Mouse (Mus musculus) kidney, adult 10 weeks (tissue): Measurements from ENCODE around the gene Ackr4. TPM values are rescaled to one million over a fixed set of nuclear protein-coding genes. Genes with fewer than 3 reads are reported as not detected.

Source experiments
- polyA plus RNA-seq: library from polyadenylated mRNA; stranded (reverse); fragments of 350-450 nt; fragmentation: Illumina TruSeq; extraction: RNeasy Lipid Tissue Mini Kit (QIAGEN cat#74804); gene quantifications from one replicate; pipeline ENCODE4 v1.2.3, GENCODE M21; 2014; ENCODE audit warnings: low read depth, low replicate concordance

The Ackr4 gene
- polyA plus RNA-seq, result 0.57 TPM

GRCm38 (mm10) chr9:104126833-104127232 is at the start of gene Ackr4:
Ackr4 (minus strand) TSS chr9:104126933.

GRCm38 (mm10) chr9:104063244-104063961 is 63.3 kb downstream of the Ackr4 start, which contains the start of gene Acad11:
Acad11 (plus strand) TSS chr9:104063377.

GRCm38 (mm10) chr9:104062430-104063243 is 64.1 kb downstream of the Ackr4 start, which contains the start of gene Uba5:
Uba5 (minus strand) TSS chr9:104063134.

GRCm38 (mm10) chr9:104040362-104040761 is 86.4 kb downstream of the Ackr4 start, which contains the start of gene Gm28305:
Gm28305 (plus strand) TSS chr9:104040662.

Other genes with a start within 250 kb of the Ackr4 start
- 5.4 TPM for gene Nphp3, start 124.4 kb downstream of the Ackr4 start, polyA plus RNA-seq
- not detected for gene Gm28305, start 86.3 kb downstream of the Ackr4 start, polyA plus RNA-seq
- gene Uba5, start 63.8 kb downstream of the Ackr4 start, polyA plus RNA-seq, result 53.1 TPM
- 223 TPM for gene Acad11, start 63.6 kb downstream of the Ackr4 start, polyA plus RNA-seq
- 111 TPM for gene Dnajc13, start 136.0 kb upstream of the Ackr4 start, polyA plus RNA-seq
- 7.8 TPM for gene Acpp, start 210.8 kb upstream of the Ackr4 start, polyA plus RNA-seq